Mouse (Mus musculus) midbrain, embryonic 12.5 days (tissue): ENCODE measurements around the gene Prkcg. TPM values are rescaled to one million over a fixed set of nuclear protein-coding genes. Genes with fewer than 3 reads are reported as not detected.
"Not testable (repeated sequence)": the region's sequence is repeated elsewhere in the genome, so short reads cannot be mapped to it uniquely, and the experiment has no call there.

ENCODE experiments used
- ATAC-seq: fragments of 200-750 bp; cut with Nextera tagmentation; 2 replicates; pipeline ENCODE4 v1.8.0; 2017; ENCODE audit warnings: low read depth, moderate TSS enrichment, moderate library complexity; ENCODE audit not compliant: low FRiP score
- H3K27ac ChIP-seq: fragments of 300-500 bp; sonication (generic); replicated peaks from 2 replicates; pipeline ENCODE4 v1.5.1; 2016; ENCODE audit warnings: mild to moderate bottlenecking
- H3K27me3 ChIP-seq: fragments of 300-500 bp; sonication (generic); 2 replicates; pipeline ENCODE4 v1.6.1; 2016; ENCODE audit warnings: mild to moderate bottlenecking
- H3K36me3 ChIP-seq: fragments of 300-500 bp; sonication (generic); 2 replicates; pipeline ENCODE4 v1.6.1; 2016
- H3K4me1 ChIP-seq: fragments of 300-500 bp; sonication (generic); 2 replicates; pipeline ENCODE4 v1.6.1; 2016
- H3K4me2 ChIP-seq: fragments of 300-500 bp; sonication (generic); replicated peaks from 2 replicates; pipeline ENCODE4 v1.6.1; 2016; ENCODE audit warnings: mild to moderate bottlenecking, moderate library complexity
- H3K4me3 ChIP-seq: fragments of 300-500 bp; sonication (generic); 2 replicates; pipeline ENCODE4 v1.5.1; 2016; ENCODE audit warnings: mild to moderate bottlenecking
- H3K9ac ChIP-seq: fragments of 300-500 bp; sonication (generic); replicated peaks from 2 replicates; pipeline ENCODE4 v1.6.1; 2016; ENCODE audit warnings: mild to moderate bottlenecking, moderate library complexity
- H3K9me3 ChIP-seq: fragments of 300-500 bp; sonication (generic); 2 replicates; pipeline ENCODE4 v1.6.1; 2016; ENCODE audit warnings: mild to moderate bottlenecking
- WGBS: fragments of 180-500 bp; shearing (Covaris S2); methylation state at CpG from one replicate; pipeline ENCODE4 v1.1.7; 2016; 5-methylcytosine and 5-hydroxymethylcytosine counted together
- polyA plus RNA-seq: library from polyadenylated mRNA; unstranded; fragments of >200 nt; fragmentation: Nextera tagmentation; extraction: Ambion mirVana; gene quantifications from 2 replicates; pipeline ENCODE4 v1.2.1, GENCODE M21; 2016

The Prkcg gene
- polyA plus RNA-seq, 1 experiment from 2014 or later, result 2.4 TPM

DNA sequence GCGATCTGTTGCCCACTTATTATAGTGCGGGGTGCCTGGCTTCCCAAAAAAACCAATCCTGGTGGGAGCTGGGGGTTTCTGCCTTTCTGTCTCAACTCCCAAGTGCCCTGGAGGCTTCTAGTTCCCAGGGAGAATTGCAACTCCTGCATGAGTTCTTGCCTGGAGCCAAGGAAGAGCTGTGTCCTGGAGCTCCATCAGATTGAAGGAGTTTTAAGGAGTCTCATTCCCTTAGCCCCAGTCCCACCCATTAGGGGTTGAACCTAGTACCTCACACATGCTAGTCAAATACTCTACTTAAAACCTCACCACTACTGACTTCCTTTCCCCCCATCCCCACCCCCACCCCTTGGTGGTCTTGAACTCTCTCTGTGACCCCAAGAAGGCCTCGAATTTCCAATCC is 2.8 kb downstream of the Prkcg start:
- Histone ChIP-seq H3K4me3 (no peak overlapping the region), H3K4me1 (peaks cover 29% of the 10 kb centered on the region), H3K4me2 (peak overlapping the region; percentile 62; the same call in 1 of the 2 replicates), H3K36me3 (peaks cover 5% of the 10 kb centered on the region), H3K9ac (no peak overlapping the region), H3K27me3 (no peaks in the 10 kb centered on the region), H3K27ac (no peak overlapping the region), H3K9me3 (no peaks in the 10 kb centered on the region)
- WGBS, result 83% methylated on average over 3 of the region's 3 CpGs
- ATAC-seq, result no peak

- peaks cover 10% of the 10 kb centered on the region for H3K36me3 ChIP-seq
- peak overlapping the region; percentile 46; the same call in 1 of the 2 replicates for H3K4me2 ChIP-seq
- H3K9ac ChIP-seq, H3K9me3 ChIP-seq, H3K27me3 ChIP-seq, ATAC-seq, H3K4me3 ChIP-seq, H3K27ac ChIP-seq: not testable (repeated sequence)
- WGBS, result 78% methylated on average over 12 of the region's 12 CpGs
- H3K4me1 ChIP-seq, result peaks cover 26% of the 10 kb centered on the region
Observed at GRCm38 (mm10) chr7:3292271-3292670, 3.3 kb downstream of the Prkcg start.

GRCm38 (mm10) chr7:3292791-3293190 is 3.8 kb downstream of the Prkcg start:
- Histone ChIP-seq H3K9me3 (no peaks in the 10 kb centered on the region), H3K36me3 (peaks cover 14% of the 10 kb centered on the region), H3K4me3 (peak overlapping the region; percentile 26), H3K4me2 (peak overlapping the region; percentile 46), H3K27ac (peak overlapping the region; percentile 20; the same call in 1 of the 2 replicates), H3K9ac (peak overlapping the region; percentile 43), H3K27me3 (no peaks in the 10 kb centered on the region), H3K4me1 (peaks cover 25% of the 10 kb centered on the region)
- 3% methylated on average over 14 of the region's 14 CpGs for WGBS
- no peak for ATAC-seq

DNA sequence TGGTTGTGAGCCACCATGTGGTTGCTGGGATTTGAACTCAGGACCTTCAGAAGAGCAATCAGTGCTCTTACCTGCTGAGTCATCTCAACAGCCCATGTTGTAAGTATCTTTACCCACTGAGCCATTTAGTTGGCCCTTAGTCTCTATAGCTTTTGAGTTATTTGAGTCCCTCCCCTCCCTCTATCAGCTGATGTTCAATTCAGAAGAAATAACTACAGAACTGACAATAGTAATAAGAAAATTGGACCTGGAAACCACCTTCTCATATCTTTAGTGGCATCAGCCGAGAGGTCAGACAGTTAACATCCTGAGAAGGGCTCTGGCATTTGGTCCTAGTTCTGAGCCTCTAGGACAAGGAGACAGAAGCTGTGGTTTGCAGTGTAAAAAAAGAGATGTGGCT is 5.8 kb downstream of the Prkcg start:
- Histone ChIP-seq H3K4me2 (no peak overlapping the region), H3K27ac (no peak overlapping the region), H3K9me3 (no peaks in the 10 kb centered on the region), H3K36me3 (peaks cover 22% of the 10 kb centered on the region), H3K4me3 (no peak overlapping the region), H3K27me3 (no peaks in the 10 kb centered on the region), H3K9ac (no peak overlapping the region), H3K4me1 (peaks cover 21% of the 10 kb centered on the region)
- ATAC-seq, result no peak
- 91% methylated on average over 1 of the region's 1 CpGs for WGBS

DNA sequence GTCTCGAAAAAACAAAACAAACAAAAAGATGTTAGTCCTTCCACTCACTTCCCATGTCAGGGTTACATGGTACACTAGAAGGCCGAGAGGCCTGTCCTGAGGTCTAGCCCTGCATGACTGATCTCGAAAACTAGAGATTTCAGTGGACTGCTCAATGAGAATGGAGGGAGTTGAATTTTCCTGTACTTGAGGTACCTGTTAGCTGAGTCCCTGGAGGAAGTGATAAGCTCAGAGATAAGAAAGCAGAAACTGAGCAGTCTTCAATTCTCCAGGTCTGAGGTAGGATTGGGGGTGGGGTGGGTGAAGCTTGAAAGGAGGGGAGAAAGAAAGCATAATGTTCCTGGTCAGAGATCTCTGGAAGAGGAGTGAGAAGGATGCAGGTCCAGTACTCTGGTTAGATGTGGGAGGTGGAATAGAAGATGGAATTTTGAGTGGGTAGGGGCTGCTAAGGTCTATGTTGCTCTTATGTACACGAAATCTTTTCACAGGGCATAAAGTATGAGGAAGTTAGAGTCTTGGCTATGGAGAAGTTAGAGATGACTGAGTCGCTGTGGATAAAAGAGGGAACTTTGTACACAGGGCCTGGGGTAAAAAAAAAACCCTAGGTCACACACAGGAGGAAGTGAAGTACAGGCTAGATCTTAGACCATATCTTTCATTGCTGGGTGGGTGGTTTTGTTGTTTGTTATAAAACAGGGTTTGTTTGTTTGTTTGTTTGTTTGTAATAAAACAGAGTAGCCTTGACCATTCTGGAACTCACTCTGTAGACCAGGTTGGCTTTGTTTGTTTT is 6.5 kb downstream of the Prkcg start:
- Histone ChIP-seq H3K27ac (no peak overlapping the region), H3K9me3 (no peaks in the 10 kb centered on the region), H3K4me2 (no peak overlapping the region), H3K4me1 (peaks cover 16% of the 10 kb centered on the region), H3K4me3 (no peak overlapping the region), H3K36me3 (peaks cover 22% of the 10 kb centered on the region), H3K9ac (no peak overlapping the region), H3K27me3 (peaks cover 7% of the 10 kb centered on the region)
- no peak for ATAC-seq
- 88% methylated on average over 5 of the region's 5 CpGs for WGBS

- ATAC-seq, result no peak
- 93% methylated on average over 16 of the region's 16 CpGs for WGBS
- peaks cover 6% of the 10 kb centered on the region for H3K4me1 ChIP-seq
- peaks cover 19% of the 10 kb centered on the region for H3K27me3 ChIP-seq
- no peak overlapping the region for H3K9ac ChIP-seq
- peaks cover 22% of the 10 kb centered on the region for H3K36me3 ChIP-seq
- no peak overlapping the region for H3K4me2 ChIP-seq
- H3K9me3 ChIP-seq, result no peaks in the 10 kb centered on the region
- no peak overlapping the region for H3K27ac ChIP-seq
- no peak overlapping the region for H3K4me3 ChIP-seq
Observed at GRCm38 (mm10) chr7:3296711-3297110, 7.7 kb downstream of the Prkcg start.

- H3K27me3 ChIP-seq, result peaks cover 52% of the 10 kb centered on the region
- H3K4me3 ChIP-seq, result no peak overlapping the region
- no peak overlapping the region for H3K27ac ChIP-seq
- 51% methylated on average over 7 of the region's 7 CpGs for WGBS
- no peak overlapping the region for H3K9ac ChIP-seq
- no peaks in the 10 kb centered on the region for H3K9me3 ChIP-seq
- H3K4me2 ChIP-seq, result no peak overlapping the region
- peaks cover 33% of the 10 kb centered on the region for H3K4me1 ChIP-seq
- no peak for ATAC-seq
- H3K36me3 ChIP-seq, result peaks cover 22% of the 10 kb centered on the region
Observed at GRCm38 (mm10) chr7:3299941-3300617, 11.1 kb downstream of the Prkcg start.

DNA sequence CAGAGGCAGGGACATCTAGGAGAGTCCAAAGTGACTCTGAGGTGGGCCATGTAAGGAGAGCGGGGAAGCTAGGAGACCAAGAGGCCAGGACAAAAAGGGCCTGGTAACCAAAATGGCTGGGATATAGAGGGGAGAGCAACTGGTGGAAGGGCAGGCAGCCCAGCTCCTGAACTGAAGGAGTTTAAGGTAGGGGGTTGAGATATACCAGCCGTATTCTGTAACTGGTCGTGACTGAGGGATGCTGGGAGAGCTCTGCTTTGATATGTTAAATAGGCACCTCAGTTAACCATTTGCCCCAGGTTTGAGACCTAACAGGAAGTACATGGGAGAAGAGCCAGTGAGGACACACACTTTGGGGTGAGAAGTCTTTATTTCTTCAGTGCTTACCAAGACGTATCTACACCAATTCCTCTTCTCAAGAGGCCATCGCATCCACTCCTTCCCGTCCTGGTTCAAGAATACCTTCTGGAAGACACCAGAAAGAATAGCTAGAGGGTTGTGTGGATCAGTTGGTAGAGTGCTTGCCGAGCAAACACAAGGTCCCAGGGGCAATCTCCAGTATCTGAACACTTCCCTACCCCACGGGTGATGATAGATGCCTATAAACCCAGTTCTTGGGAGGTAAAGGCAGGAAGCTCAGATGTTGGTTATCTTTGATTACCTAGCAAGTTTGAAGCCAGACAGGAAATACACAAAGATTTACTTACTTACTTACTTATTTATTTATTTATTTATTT is 12.1 kb downstream of the Prkcg start:
- Histone ChIP-seq H3K4me2 (0 out of 2 replicates have a peak overlapping the region, but pooled peaks have one; percentile 91), H3K4me1 (peaks cover 33% of the 10 kb centered on the region), H3K36me3 (peaks cover 22% of the 10 kb centered on the region), H3K4me3 (no peak overlapping the region), H3K27ac (no peak overlapping the region), H3K9ac (no peak overlapping the region), H3K9me3 (no peaks in the 10 kb centered on the region), H3K27me3 (peaks cover 62% of the 10 kb centered on the region)
- no peak for ATAC-seq
- WGBS, result 73% methylated on average over 8 of the region's 8 CpGs

DNA sequence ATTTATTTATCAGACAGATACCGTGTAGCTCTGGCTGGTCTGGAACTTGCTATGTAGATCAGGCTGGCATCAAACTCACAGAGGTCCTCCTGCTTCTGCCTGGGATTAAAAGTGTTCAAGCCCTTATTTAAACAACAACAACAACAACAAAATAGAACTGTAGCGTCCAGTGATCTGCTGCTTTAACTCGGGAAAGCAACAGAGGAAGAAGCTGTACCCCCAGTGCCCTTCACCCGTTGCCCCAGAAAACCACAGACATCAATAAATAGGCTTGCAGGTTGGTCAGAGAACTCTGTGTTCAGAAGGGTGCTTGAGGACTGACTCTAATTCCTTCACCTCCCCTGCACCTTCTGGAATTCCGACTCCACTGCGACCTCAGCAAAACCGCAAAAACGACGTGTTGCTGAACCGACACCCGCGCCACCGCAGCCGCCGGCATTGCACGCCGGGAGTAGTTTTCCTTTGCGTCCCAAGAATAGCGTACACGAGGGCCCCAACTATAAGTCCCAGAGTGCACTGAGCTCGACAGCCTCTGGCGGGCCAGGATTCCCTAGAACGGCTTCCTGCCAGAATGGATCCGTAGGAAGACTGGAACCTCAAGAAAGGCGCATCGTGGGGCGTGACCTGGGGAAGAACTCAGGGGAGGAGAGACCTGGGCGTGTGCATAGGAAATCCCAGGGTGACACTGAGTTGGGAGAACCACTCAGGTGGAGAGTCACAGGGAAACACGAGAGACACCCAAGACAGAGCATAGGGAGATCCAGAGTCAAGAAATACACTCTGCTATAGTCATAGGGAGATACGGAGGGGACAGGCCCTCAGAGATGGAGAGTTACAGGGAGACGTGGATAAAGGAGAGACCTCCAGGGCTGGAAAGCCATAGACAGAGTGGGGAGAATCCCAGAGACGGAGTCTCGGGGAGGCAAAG is 12.9 kb downstream of the Prkcg start:
- 8% methylated on average over 33 of the region's 33 CpGs for WGBS
- Histone ChIP-seq H3K4me2 (peak overlapping the region; percentile 91), H3K27me3 (peaks cover 63% of the 10 kb centered on the region), H3K9me3 (no peaks in the 10 kb centered on the region), H3K9ac (peak overlapping the region; percentile 44), H3K4me3 (peak overlapping the region; percentile 42), H3K36me3 (peaks cover 15% of the 10 kb centered on the region), H3K27ac (no peak overlapping the region), H3K4me1 (peaks cover 33% of the 10 kb centered on the region)
- peak; percentile 24 for ATAC-seq

- Histone ChIP-seq H3K36me3 (peaks cover 8% of the 10 kb centered on the region), H3K4me3 (peak overlapping the region; percentile 42), H3K9ac (peak overlapping the region; percentile 56), H3K27me3 (peaks cover 63% of the 10 kb centered on the region), H3K9me3 (no peaks in the 10 kb centered on the region), H3K27ac (no peak overlapping the region), H3K4me2 (peak overlapping the region; percentile 91), H3K4me1 (peaks cover 33% of the 10 kb centered on the region)
- ATAC-seq, result 0 out of 2 replicates have a peak, but pooled peaks have one; percentile 11
- WGBS, result 1% methylated on average over 16 of the region's 16 CpGs
Observed at GRCm38 (mm10) chr7:3302556-3303275, 13.7 kb downstream of the Prkcg start.
